8 mouse cellular contexts compared by ENCODE assay signal in the genomic region with DNA sequence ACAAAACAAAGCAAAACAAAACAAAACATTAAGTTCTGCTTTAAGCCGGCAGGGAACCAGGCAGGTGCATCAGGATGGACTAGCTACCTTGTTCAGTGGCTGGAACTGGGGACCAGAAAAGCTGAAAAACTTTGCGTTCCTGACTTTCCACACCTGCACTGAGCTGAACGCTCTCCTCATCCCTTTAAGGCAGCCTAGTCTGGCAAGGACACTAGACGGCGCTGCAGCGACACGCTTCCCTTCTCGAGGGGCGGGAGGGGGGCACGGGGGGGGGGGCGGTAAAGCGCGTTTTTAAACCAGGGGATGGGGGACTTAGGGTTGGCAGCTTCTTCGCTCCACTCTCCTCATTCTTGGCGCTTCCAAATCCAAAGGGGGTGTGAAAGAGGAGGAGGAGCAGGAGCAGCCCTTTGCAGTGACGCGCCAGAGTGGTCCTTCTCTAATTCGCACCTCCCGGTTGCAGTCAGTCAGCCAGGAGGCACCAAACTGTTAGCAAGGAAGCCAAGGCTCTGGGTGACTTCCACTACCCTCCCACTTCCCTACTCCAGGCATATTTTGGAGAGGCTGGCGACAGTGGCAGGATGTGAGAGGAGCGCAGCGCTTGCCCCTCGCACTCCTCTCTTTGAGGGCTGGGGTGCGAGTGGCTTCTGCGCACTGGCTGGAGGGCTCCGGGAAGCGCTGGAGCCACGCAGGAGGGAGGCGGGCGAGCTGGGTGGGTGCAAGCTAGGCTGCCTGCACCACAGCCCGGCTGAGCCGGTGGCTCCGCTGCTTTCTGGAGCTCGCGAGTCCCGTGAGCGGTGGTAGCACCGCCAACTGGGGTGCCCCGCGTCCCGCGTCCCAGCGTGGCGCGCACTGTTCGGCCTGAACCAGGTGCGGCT. TPM values are rescaled to one million over a fixed set of nuclear protein-coding genes. Genes with fewer than 3 reads are reported as not detected.
DNase-seq lines count a peak whose midpoint lies in the region; ATAC-seq lines count a peak whose summit lies in the region.

A gene (plus strand): TSS at position 288 of the 875 bp plus-strand sequence.

- peak within 1 kb of the TSS; percentile 65 for H3K4me2 ChIP-seq in forebrain, embryonic 11.5 days (ENCODE audit: low read depth, low read length, severe bottlenecking)

- H3K9me3 ChIP-seq in forebrain, embryonic 11.5 days (ENCODE audit: control insufficient read depth, low read length): no peaks in the 10 kb centered on the region

- no peaks in the 10 kb centered on the region for H3K4me1 ChIP-seq in forebrain, embryonic 11.5 days (replicated peaks; ENCODE audit: control insufficient read depth, insufficient read depth, low read length)

- H3K27me3 ChIP-seq in forebrain, embryonic 11.5 days (ENCODE audit: control insufficient read depth, insufficient read depth, low read length): peaks cover 31% of the 10 kb centered on the region

- no peak within 1 kb of the TSS for H3K27ac ChIP-seq in forebrain, embryonic 11.5 days (ENCODE audit: low read depth, low read length)

- WGBS in forebrain, embryonic 11.5 days: 18% methylated on average over 39 of the region's 47 CpGs

- H3K36me3 ChIP-seq in forebrain, embryonic 11.5 days (ENCODE audit: control insufficient read depth, insufficient read depth, low read length): no peaks in the 10 kb centered on the region

- ATAC-seq in forebrain, embryonic 11.5 days (replicated peaks; ENCODE audit: low FRiP score): peak; percentile 80

- H3K9ac ChIP-seq in forebrain, embryonic 11.5 days (ENCODE audit: low read length): no peak within 1 kb of the TSS

- peak; percentile 37 to 45 for DNase-seq in kidney, postnatal 4 days
- no peak for DNase-seq in kidney, adult 11 months
- peak; percentile 45 for DNase-seq in brain, adult 2 months (ENCODE audit: low read depth, low spot score)
- DNase-seq in forebrain, embryonic 11.5 days (ENCODE audit: low spot score): peak; percentile 58
- DNase-seq in left cerebral cortex, postnatal 4 days: peak; percentile 34
- DNase-seq in right cerebral cortex, adult 2 months (ENCODE audit: low spot score in 2 of 2): peak; percentile 17 to 21
- no peak for DNase-seq in gastrocnemius, adult 8-10 months (ENCODE audit: low spot score in 2 of 2)
- DNase-seq in cerebellum, adult 18-20 months: no peak

- H3K4me3 ChIP-seq in forebrain, embryonic 11.5 days (ENCODE audit: low read depth, low read length): peak within 1 kb of the TSS; percentile 33

- intact Hi-C loops in left cerebral cortex, postnatal 4 days (cut with DNase I): loop anchor here (10.0 kb wide), 1 partner anchor 594 kb away; no protein-coding TSS in a partner anchor

RNA-seq across cellular contexts. Expression of the gene that starts here (rescaled TPM):
- 0.24 and 0.31 TPM in 2 replicates for polyA plus RNA-seq in forebrain, embryonic 11.5 days (2014; fragmentation: Nextera tagmentation; extraction: Ambion mirVana)
- total RNA-seq in left cerebral cortex, postnatal 4 days (2021): 10 to 100 TPM; 10.0 TPM
- under 1 TPM in 1 of 4 experiments, not detected in 3; 0.19 TPM for total RNA-seq in gastrocnemius, adult 8-10 months (2022)

Comparison
In these comparisons a context has a peak if more than half of its experiments do, and no peak if none do; other contexts are left out.
1. RNA of the gene that starts here (total RNA-seq): 10.0 TPM in left cerebral cortex, postnatal 4 days; 0.19 TPM in gastrocnemius, adult 8-10 months; every median in the first group is over 4 times any median in the second.
2. DNase-seq: peak in kidney, postnatal 4 days (2 of 2), brain, adult 2 months (single experiment), left cerebral cortex, postnatal 4 days (single experiment) and right cerebral cortex, adult 2 months (2 of 2); none in kidney, adult 11 months (single experiment), gastrocnemius, adult 8-10 months (0 of 2) and cerebellum, adult 18-20 months (0 of 2).
3. Peak in DNase-seq, ATAC-seq, H3K4me3 ChIP-seq and H3K4me2 ChIP-seq in forebrain, embryonic 11.5 days; RNA of the gene not detected or under 1 TPM.